Mouse (Mus musculus) lung, embryonic 14.5 days (tissue): Measurements from ENCODE around the gene Frmd6. TPM values are rescaled to one million over a fixed set of nuclear protein-coding genes. Genes with fewer than 3 reads are reported as not detected.

Experiments used
- ATAC-seq: fragments of 200-750 bp; cut with Nextera tagmentation; 2 replicates; pipeline ENCODE4 v1.8.0; 2017; ENCODE audit warnings: mild to moderate bottlenecking, moderate TSS enrichment, moderate library complexity; ENCODE audit not compliant: insufficient read depth
- DNase-seq: peaks from one replicate; pipeline ENCODE4 v3.0.0-alpha.2; 2015
- H3K27ac ChIP-seq: fragments of 300-500 bp; sonication (generic); 2 replicates; pipeline ENCODE4 v1.5.1; 2014; ENCODE audit warnings: low read depth, mild to moderate bottlenecking, moderate library complexity
- H3K27me3 ChIP-seq: fragments of 300-500 bp; sonication (generic); 2 replicates; pipeline ENCODE4 v1.6.1; 2014; ENCODE audit warnings: low read length, control low read depth; ENCODE audit not compliant: insufficient read depth
- H3K36me3 ChIP-seq: fragments of 300-500 bp; sonication (generic); 2 replicates; pipeline ENCODE4 v1.6.1; 2014; ENCODE audit warnings: control low read depth; ENCODE audit not compliant: insufficient read depth
- H3K4me1 ChIP-seq: fragments of 300-500 bp; sonication (generic); 2 replicates; pipeline ENCODE4 v1.6.1; 2014; ENCODE audit warnings: antibody characterized with exemption, control low read depth; ENCODE audit not compliant: insufficient read depth
- H3K4me2 ChIP-seq: fragments of 300-500 bp; sonication (generic); 2 replicates; pipeline ENCODE4 v1.6.1; 2014; ENCODE audit warnings: mild to moderate bottlenecking
- H3K4me3 ChIP-seq: fragments of 300-500 bp; sonication (generic); 2 replicates; pipeline ENCODE4 v1.5.1; 2014; ENCODE audit warnings: low read depth, low read length
- H3K9ac ChIP-seq: fragments of 300-500 bp; sonication (generic); 2 replicates; pipeline ENCODE4 v1.6.1; 2014
- H3K9me3 ChIP-seq: fragments of 300-500 bp; sonication (generic); 2 replicates; pipeline ENCODE4 v1.6.1; 2016; ENCODE audit warnings: low read depth, low read length, control low read depth
- CTCF ChIP-seq: IDR thresholded peaks from 2 replicates; pipeline ENCODE4 v1.5.1; 2016; ENCODE audit warnings: antibody characterized with exemption, low read depth
- WGBS: fragments of 180-500 bp; shearing (Covaris S2); extraction: QIAGEN DNeasy Blood & Tissue Kit; methylation state at CpG from one replicate; pipeline ENCODE4 v1.1.7; 2014; 5-methylcytosine and 5-hydroxymethylcytosine counted together
- polyA plus RNA-seq: library from polyadenylated mRNA; unstranded; fragments of >200 nt; fragmentation: Nextera tagmentation; extraction: Ambion mirVana; gene quantifications from 2 replicates; pipeline ENCODE4 v1.2.1, GENCODE M21; 2014

The Frmd6 gene
- polyA plus RNA-seq, 1 experiment from 2014 or later, result 42.8 TPM

DNA sequence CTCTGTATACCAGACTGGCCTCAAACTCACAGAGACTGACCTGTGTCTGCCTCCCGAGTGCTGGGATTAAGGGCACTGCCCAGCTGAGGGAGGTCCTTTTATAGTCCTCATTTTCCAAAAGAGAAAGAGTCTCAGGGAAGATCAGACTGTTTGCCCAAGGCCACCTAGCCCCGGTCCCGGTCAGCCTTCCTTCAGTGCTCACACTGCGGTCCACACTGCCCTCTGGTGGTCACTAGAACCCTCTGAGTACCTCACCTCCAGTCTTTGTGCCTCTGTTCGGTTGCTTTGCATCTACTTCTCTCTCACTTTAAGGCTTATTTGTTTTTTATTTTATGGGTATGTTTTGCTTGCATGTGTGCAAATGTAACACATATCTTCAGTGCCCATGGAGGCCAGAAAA is 85.7 kb downstream of the Frmd6 start:
- H3K4me2 ChIP-seq, result no peak overlapping the region
- no peak overlapping the region for H3K9ac ChIP-seq
- no peaks in the 10 kb centered on the region for H3K4me1 ChIP-seq
- peak; percentile 94 for DNase-seq
- peak; percentile 46 for ATAC-seq
- WGBS, result 8% methylated on average over 5 of the region's 5 CpGs
- peak; percentile 98 for TF ChIP-seq CTCF
- no peak overlapping the region for H3K4me3 ChIP-seq
- no peaks in the 10 kb centered on the region for H3K36me3 ChIP-seq
- no peak overlapping the region for H3K27ac ChIP-seq
- no peaks in the 10 kb centered on the region for H3K9me3 ChIP-seq
- H3K27me3 ChIP-seq, result no peaks in the 10 kb centered on the region

GRCm38 (mm10) chr12:70911676-70912379 is 86.5 kb downstream of the Frmd6 start:
- 62% methylated on average over 17 of the region's 17 CpGs for WGBS
- ATAC-seq, result no peak
- H3K4me1 ChIP-seq, result no peaks in the 10 kb centered on the region
- H3K27me3 ChIP-seq, result no peaks in the 10 kb centered on the region
- H3K4me3 ChIP-seq, result no peak overlapping the region
- H3K4me2 ChIP-seq, result no peak overlapping the region
- no peak for TF ChIP-seq CTCF
- DNase-seq, result no peak
- no peak overlapping the region for H3K9ac ChIP-seq
- no peak overlapping the region for H3K27ac ChIP-seq
- no peaks in the 10 kb centered on the region for H3K36me3 ChIP-seq
- no peaks in the 10 kb centered on the region for H3K9me3 ChIP-seq

- WGBS, result 38% methylated on average over 3 of the region's 3 CpGs
- ATAC-seq (no peak), DNase-seq (peak; percentile 46)
- H3K27ac ChIP-seq, result no peak overlapping the region
- no peak overlapping the region for H3K4me2 ChIP-seq
- no peaks in the 10 kb centered on the region for H3K9me3 ChIP-seq
- no peak overlapping the region for H3K4me3 ChIP-seq
- no peaks in the 10 kb centered on the region for H3K36me3 ChIP-seq
- TF ChIP-seq CTCF, result peak; percentile 71
- H3K4me1 ChIP-seq, result no peaks in the 10 kb centered on the region
- H3K9ac ChIP-seq, result no peak overlapping the region
- no peaks in the 10 kb centered on the region for H3K27me3 ChIP-seq
Observed at GRCm38 (mm10) chr12:70913429-70913828, 88.1 kb downstream of the Frmd6 start.

DNA sequence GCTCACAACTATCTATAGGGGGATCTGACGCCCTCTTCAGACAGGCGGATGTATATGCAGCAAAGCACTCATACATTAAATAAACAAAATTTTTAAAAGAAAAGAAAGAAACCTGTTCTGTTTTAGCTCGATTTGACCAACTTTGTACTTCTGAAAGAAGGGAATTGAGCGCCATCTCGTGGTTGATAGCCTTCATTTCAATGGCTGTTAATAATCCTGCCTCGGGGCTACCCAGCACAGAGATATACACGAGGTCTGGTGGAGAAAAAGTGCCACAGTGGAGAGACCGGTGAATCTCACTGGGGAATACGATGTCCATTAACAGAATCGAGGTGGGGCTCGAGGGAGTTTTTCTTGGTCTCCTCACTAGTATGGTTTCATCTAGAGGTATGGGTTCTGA is 89.1 kb downstream of the Frmd6 start:
- Histone ChIP-seq H3K27ac (no peak overlapping the region), H3K36me3 (no peaks in the 10 kb centered on the region), H3K9me3 (no peaks in the 10 kb centered on the region), H3K4me2 (no peak overlapping the region), H3K4me3 (no peak overlapping the region), H3K9ac (no peak overlapping the region), H3K4me1 (no peaks in the 10 kb centered on the region), H3K27me3 (no peaks in the 10 kb centered on the region)
- ATAC-seq (no peak), DNase-seq (peak; percentile 87)
- peak; percentile 69 for TF ChIP-seq CTCF
- WGBS, result 45% methylated on average over 11 of the region's 11 CpGs

- Histone ChIP-seq H3K9ac (no peak overlapping the region), H3K27ac (no peak overlapping the region), H3K36me3 (no peaks in the 10 kb centered on the region), H3K27me3 (no peaks in the 10 kb centered on the region), H3K4me2 (no peak overlapping the region), H3K4me1 (no peaks in the 10 kb centered on the region), H3K9me3 (no peaks in the 10 kb centered on the region), H3K4me3 (no peak overlapping the region)
- no peak for ATAC-seq
- DNase-seq, result no peak
- TF ChIP-seq CTCF, result no peak
- WGBS, result 74% methylated on average over 4 of the region's 4 CpGs
Observed at GRCm38 (mm10) chr12:70929781-70930180, 104.5 kb downstream of the Frmd6 start.

DNA sequence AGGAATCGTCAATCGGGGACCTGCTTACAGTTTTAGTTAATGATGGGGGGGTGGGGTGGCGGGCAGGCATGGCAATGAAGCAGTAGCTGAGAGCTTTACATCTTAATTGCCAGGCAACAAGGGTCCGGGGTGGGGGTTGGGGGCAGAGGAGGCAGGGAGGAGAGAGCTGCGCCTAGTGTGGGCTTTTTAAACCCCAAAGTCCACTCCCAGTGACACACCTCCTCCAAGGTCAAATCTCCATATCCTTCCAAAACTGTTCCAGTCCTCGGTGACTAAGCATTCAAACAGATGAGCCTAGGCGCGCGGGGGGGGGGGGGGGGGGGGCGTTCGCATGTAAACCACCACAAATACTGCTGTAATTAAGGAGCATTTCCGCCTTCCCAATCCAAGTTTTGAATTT is 111.8 kb downstream of the Frmd6 start:
- Histone ChIP-seq H3K27me3 (no peaks in the 10 kb centered on the region), H3K4me1 (no peaks in the 10 kb centered on the region), H3K9me3 (no peaks in the 10 kb centered on the region), H3K4me2 (peak overlapping the region; percentile 62), H3K36me3 (peaks cover 18% of the 10 kb centered on the region), H3K4me3 (peak overlapping the region; percentile 88), H3K27ac (peak overlapping the region; percentile 92), H3K9ac (peak overlapping the region; percentile 64)
- DNase-seq, result no peak
- no peak for TF ChIP-seq CTCF
- ATAC-seq, result peak; percentile 12; the same call in 1 of the 2 replicates
- 30% methylated on average over 7 of the region's 12 CpGs for WGBS

DNA sequence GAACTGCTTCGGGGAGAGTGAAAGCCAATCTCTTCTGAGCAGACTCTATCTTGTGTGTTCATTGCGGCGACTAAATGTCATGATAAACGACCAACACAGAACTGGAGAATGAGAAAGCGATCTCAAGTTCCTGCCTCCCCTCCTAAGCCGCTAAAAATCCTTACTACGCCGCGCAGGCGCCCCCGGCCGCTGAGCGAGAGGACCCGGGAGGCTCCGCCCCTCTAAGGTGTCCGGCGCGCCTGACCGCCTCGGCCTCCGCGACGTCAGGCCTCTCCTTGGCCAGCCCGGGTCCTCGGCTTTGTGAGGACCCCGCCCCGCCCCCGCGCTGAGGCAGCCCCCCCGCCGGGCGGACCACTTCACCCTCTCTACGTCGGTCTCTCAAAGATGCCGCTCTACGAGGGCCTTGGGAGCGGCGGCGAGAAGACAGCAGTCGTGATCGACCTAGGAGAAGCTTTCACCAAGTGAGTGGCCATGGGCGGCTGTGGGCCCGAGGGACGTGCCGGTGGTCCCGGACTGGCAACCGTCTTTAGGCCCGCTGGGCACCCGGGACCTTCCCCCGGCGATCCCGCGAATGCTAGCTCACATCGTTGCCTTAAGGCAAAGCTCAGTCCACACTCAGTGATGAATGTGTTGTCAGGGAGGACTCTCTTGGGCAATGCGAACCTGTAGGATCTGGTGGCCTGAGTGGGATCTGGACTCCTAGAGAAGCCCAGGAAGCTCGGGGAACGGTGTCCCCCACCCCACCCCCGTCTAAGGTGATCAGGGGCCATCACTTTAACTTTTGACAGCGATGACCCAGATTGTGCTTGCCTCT is 112.5 kb downstream of the Frmd6 start, which contains the start of gene Actr10:
Actr10 (plus strand) TSS at position 287 of the 814 bp plus-strand sequence.
- TF ChIP-seq CTCF, result no peak
- Histone ChIP-seq H3K9ac (peak within 1 kb of the TSS; percentile 89), H3K27ac (peak within 1 kb of the TSS; percentile 92), H3K4me1 (no peaks in the 10 kb centered on the region), H3K4me2 (peak within 1 kb of the TSS; percentile 69), H3K36me3 (peaks cover 24% of the 10 kb centered on the region), H3K9me3 (no peaks in the 10 kb centered on the region), H3K4me3 (peak within 1 kb of the TSS; percentile 88), H3K27me3 (no peaks in the 10 kb centered on the region)
- WGBS, result under 1% methylated on average over 59 of the region's 59 CpGs
- peak; percentile 94 for DNase-seq
- ATAC-seq, result peak; percentile 99
